Mouse (Mus musculus) myocyte (in vitro differentiated cells): ENCODE measurements around the gene Trib3.

Experiments used
- MAX ChIP-seq: IDR thresholded peaks from one replicate; pipeline ENCODE4 v1.6.1; 2011; ENCODE audit warnings: low read depth, mild to moderate bottlenecking, control low read depth
- POLR2A ChIP-seq: IDR thresholded peaks from one replicate; pipeline ENCODE4 v1.6.1; 2011; ENCODE audit warnings: low read depth, mild to moderate bottlenecking, control low read depth, moderate library complexity; ENCODE audit not compliant: insufficient read length

GRCm38 (mm10) chr2:152312996-152313395 is 30.8 kb downstream of the Trib3 start:
- TF ChIP-seq MAX (no peak), POLR2A (no peak)
